8 mouse cellular contexts compared by ENCODE assay signal in genomic region chr11:113786395-113786794, GRCm38 (mm10). TPM values are rescaled to one million over a fixed set of nuclear protein-coding genes. Genes with fewer than 3 reads are reported as not detected.
DNase-seq lines count a peak whose midpoint lies in the region; ATAC-seq and TF ChIP-seq lines count a peak whose summit lies in the region.
"Had no signal": no experiment of that assay in that cellular context is flagged by ENCODE, and none has a peak within 500 bp of the region (broad histone marks: within the 10 kb centered on the region; RNA-seq: fewer than 3 reads in every experiment).

No protein-coding gene starts in this region.

- no peak overlapping the region for H3K9ac ChIP-seq in liver, embryonic 11.5 days (ENCODE audit: low read depth, low read length)
- H3K9ac ChIP-seq in forebrain, embryonic 12.5 days: peak overlapping the region; percentile 58
- H3K9ac ChIP-seq in intestine, postnatal 0 days (ENCODE audit: low read depth, low read length): 0 out of 2 replicates have a peak overlapping the region, but pooled peaks have one; percentile 11
- H3K9ac ChIP-seq in neural tube, embryonic 15.5 days (replicated peaks): no peak overlapping the region; the same call in 1 of the 2 replicates

- no peak for ATAC-seq in liver, embryonic 11.5 days (replicated peaks; ENCODE audit: low FRiP score)
- no peak; the same call in 1 of the 2 replicates for ATAC-seq in forebrain, embryonic 12.5 days (ENCODE audit: low FRiP score)
- no peak for ATAC-seq in intestine, postnatal 0 days
- ATAC-seq in neural tube, embryonic 15.5 days (ENCODE audit: low FRiP score): 0 out of 2 replicates have a peak, but pooled peaks have one; percentile 2

- H3K4me2 ChIP-seq in liver, embryonic 11.5 days: peak overlapping the region; percentile 65
- peak overlapping the region; percentile 56 for H3K4me2 ChIP-seq in forebrain, embryonic 12.5 days
- H3K4me2 ChIP-seq in intestine, postnatal 0 days (replicated peaks; ENCODE audit: low read depth): peak overlapping the region; percentile 57; the same call in 1 of the 2 replicates
- H3K4me2 ChIP-seq in neural tube, embryonic 15.5 days: peak overlapping the region; percentile 58

- H3K4me3 ChIP-seq in liver, embryonic 11.5 days (ENCODE audit: low read depth, low read length): no peak overlapping the region
- H3K4me3 ChIP-seq in forebrain, embryonic 12.5 days (replicated peaks): peak overlapping the region; percentile 35
- H3K4me3 ChIP-seq in intestine, postnatal 0 days (ENCODE audit: low read depth, low read length): no peak overlapping the region
- H3K4me3 ChIP-seq in neural tube, embryonic 15.5 days (replicated peaks): peak overlapping the region; percentile 31; the same call in 1 of the 2 replicates

- H3K27me3 ChIP-seq in liver, embryonic 11.5 days (replicated peaks; ENCODE audit: control insufficient read depth, insufficient read depth, low read length): no peaks in the 10 kb centered on the region
- H3K27me3 ChIP-seq in forebrain, embryonic 12.5 days: no peaks in the 10 kb centered on the region
- H3K27me3 ChIP-seq in intestine, postnatal 0 days (replicated peaks; ENCODE audit: control insufficient read depth, insufficient read depth, low read length): no peaks in the 10 kb centered on the region
- no peaks in the 10 kb centered on the region for H3K27me3 ChIP-seq in neural tube, embryonic 15.5 days (replicated peaks)

- no peak for TF ChIP-seq CTCF in intestine, postnatal 0 days (IDR thresholded peaks at IDR 0.05; ENCODE audit: low read depth)

- peaks cover 39% of the 10 kb centered on the region for H3K4me1 ChIP-seq in liver, embryonic 11.5 days (replicated peaks; ENCODE audit: control insufficient read depth, insufficient read depth, low read length)
- peaks cover 61% of the 10 kb centered on the region for H3K4me1 ChIP-seq in forebrain, embryonic 12.5 days
- no peaks in the 10 kb centered on the region for H3K4me1 ChIP-seq in intestine, postnatal 0 days (replicated peaks; ENCODE audit: control insufficient read depth, insufficient read depth, low read length)
- H3K4me1 ChIP-seq in neural tube, embryonic 15.5 days: peaks cover 39% of the 10 kb centered on the region

- H3K27ac ChIP-seq in liver, embryonic 11.5 days (ENCODE audit: low read depth, low read length): peak overlapping the region; percentile 70
- peak overlapping the region; percentile 99 for H3K27ac ChIP-seq in forebrain, embryonic 12.5 days
- peak overlapping the region; percentile 58; the same call in 1 of the 2 replicates for H3K27ac ChIP-seq in intestine, postnatal 0 days (ENCODE audit: low read depth, low read length)
- H3K27ac ChIP-seq in neural tube, embryonic 15.5 days (replicated peaks): peak overlapping the region; percentile 90

- no peaks in the 10 kb centered on the region for H3K36me3 ChIP-seq in liver, embryonic 11.5 days (ENCODE audit: control insufficient read depth, insufficient read depth, low read length)
- no peaks in the 10 kb centered on the region for H3K36me3 ChIP-seq in forebrain, embryonic 12.5 days (replicated peaks)
- H3K36me3 ChIP-seq in intestine, postnatal 0 days (ENCODE audit: control insufficient read depth, insufficient read depth): no peaks in the 10 kb centered on the region
- no peaks in the 10 kb centered on the region for H3K36me3 ChIP-seq in neural tube, embryonic 15.5 days

- H3K9me3 ChIP-seq in liver, embryonic 11.5 days (ENCODE audit: control insufficient read depth, low read length): no peaks in the 10 kb centered on the region
- no peaks in the 10 kb centered on the region for H3K9me3 ChIP-seq in forebrain, embryonic 12.5 days
- H3K9me3 ChIP-seq in intestine, postnatal 0 days (ENCODE audit: control insufficient read depth): no peaks in the 10 kb centered on the region
- no peaks in the 10 kb centered on the region for H3K9me3 ChIP-seq in neural tube, embryonic 15.5 days (replicated peaks)

- DNase-seq in liver, embryonic 11.5 days (ENCODE audit: low spot score): no peak
- DNase-seq in liver: no peak
- DNase-seq in frontal cortex, postnatal 36 days (ENCODE audit: low spot score in 2 of 2): no peak
- no peak for DNase-seq in gastrocnemius, postnatal 10 days
- DNase-seq: cerebellum, adult 18-20 months had no signal

- 51% methylated on average over 4 of the region's 4 CpGs for WGBS in liver, embryonic 11.5 days
- WGBS in forebrain, embryonic 12.5 days: 36% methylated on average over 4 of the region's 4 CpGs
- 62% methylated on average over 4 of the region's 4 CpGs for WGBS in intestine, postnatal 0 days
- 37% methylated on average over 4 of the region's 4 CpGs for WGBS in neural tube, embryonic 15.5 days

RNA-seq across cellular contexts. Expression of gene Cdc42ep4, which starts 34.7 kb away (rescaled TPM):
- polyA plus RNA-seq in liver, embryonic 11.5 days (2014; fragmentation: Nextera tagmentation; extraction: Ambion mirVana): 26.0 and 29.5 TPM in 2 replicates
- 109 and 113 TPM in 2 replicates for polyA plus RNA-seq in forebrain, embryonic 12.5 days (2016; fragmentation: Nextera tagmentation; extraction: Ambion mirVana)
- polyA plus RNA-seq in intestine, postnatal 0 days (2015; fragmentation: Nextera tagmentation; extraction: Ambion mirVana): 30.2 and 33.0 TPM in 2 replicates
- polyA plus RNA-seq in neural tube, embryonic 15.5 days (2015; fragmentation: Nextera tagmentation; extraction: Ambion mirVana): 58.1 and 58.6 TPM in 2 replicates
- 10 to 100 TPM; 19.1 to 22.0 TPM for total RNA-seq in gastrocnemius, postnatal 10 days (2021)

Comparison
In these comparisons a context has a peak if more than half of its experiments do, and no peak if none do; other contexts are left out.
1. H3K4me3 ChIP-seq: peak in forebrain, embryonic 12.5 days (single experiment) and neural tube, embryonic 15.5 days (single experiment); none in liver, embryonic 11.5 days (single experiment) and intestine, postnatal 0 days (single experiment).
2. H3K9ac ChIP-seq: peak in forebrain, embryonic 12.5 days (single experiment) and intestine, postnatal 0 days (single experiment); none in liver, embryonic 11.5 days (single experiment) and neural tube, embryonic 15.5 days (single experiment).
3. Peak in every context shown above with its lines, with median percentiles within 50 percentile points of each other: H3K27ac ChIP-seq and H3K4me2 ChIP-seq.